Mouse (Mus musculus): ENCODE measurements around the gene Meis1. TPM values are rescaled to one million over a fixed set of nuclear protein-coding genes. Genes with fewer than 3 reads are reported as not detected.

Gene Meis1
- total and polyA plus RNA-seq, 3 experiments, result 8.2 to 16.5 TPM; not detected in 1

GRCm38 (mm10) chr11:18920651-18921050 is 98.1 kb downstream of the Meis1 start:
- no peak for TF ChIP-seq ETS1 (IDR thresholded peaks at IDR 0.05; ENCODE audit: low read depth, low read length)
- Histone ChIP-seq H3K4me3 (ENCODE audit: control insufficient read depth in 1 of 2, insufficient read depth in 1 of 2, low read depth in 2 of 2, low read length in 2 of 2) (no peak overlapping the region), H3K27me3 (ENCODE audit: control insufficient read depth in 1 of 2, insufficient read depth in 2 of 2, low read length in 2 of 2) (no peaks in the 10 kb centered on the region), H3K9ac (ENCODE audit: control insufficient read depth, low read depth, low read length, poor library complexity, severe bottlenecking) (no peak overlapping the region), H3K79me2 (ENCODE audit: control insufficient read depth, insufficient read depth, low read length, poor library complexity) (no peaks in the 10 kb centered on the region), H3K27ac (ENCODE audit: control insufficient read depth, low read depth, low read length) (no peak overlapping the region), H3K9me3 (replicated peaks; ENCODE audit: insufficient read depth, low read length) (no peaks in the 10 kb centered on the region), H3K36me3 (ENCODE audit: control insufficient read depth in 1 of 2, insufficient read depth in 2 of 2, low read length in 2 of 2) (peaks cover 0 to 22% of the 10 kb centered on the region in 2 experiments; a peak in 2 of 4 replicates), H3K4me1 (ENCODE audit: control insufficient read depth in 1 of 2, insufficient read depth in 2 of 2, low read length in 2 of 2) (peaks cover 20 to 23% of the 10 kb centered on the region in 2 experiments)
- DNase-seq (ENCODE audit: low read depth, low spot score), result no peak

- Histone ChIP-seq H3K27ac (ENCODE audit: control insufficient read depth, low read depth, low read length) (no peak overlapping the region), H3K36me3 (ENCODE audit: control insufficient read depth in 1 of 2, insufficient read depth in 2 of 2, low read length in 2 of 2) (peaks cover 0 to 14% of the 10 kb centered on the region in 2 experiments; a peak in 2 of 4 replicates), H3K79me2 (ENCODE audit: control insufficient read depth, insufficient read depth, low read length, poor library complexity) (no peaks in the 10 kb centered on the region), H3K4me1 (ENCODE audit: control insufficient read depth in 1 of 2, insufficient read depth in 2 of 2, low read length in 2 of 2) (peaks cover 11 to 13% of the 10 kb centered on the region in 2 experiments), H3K4me3 (ENCODE audit: control insufficient read depth in 1 of 2, insufficient read depth in 1 of 2, low read depth in 2 of 2, low read length in 2 of 2) (no peak overlapping the region), H3K9ac (ENCODE audit: control insufficient read depth, low read depth, low read length, poor library complexity, severe bottlenecking) (no peak overlapping the region), H3K27me3 (ENCODE audit: control insufficient read depth in 1 of 2, insufficient read depth in 2 of 2, low read length in 2 of 2) (no peaks in the 10 kb centered on the region), H3K9me3 (replicated peaks; ENCODE audit: insufficient read depth, low read length) (no peaks in the 10 kb centered on the region)
- TF ChIP-seq HCFC1 (IDR thresholded peaks at IDR 0.05; ENCODE audit: low read depth, low read length), result no peak
- no peak for TF ChIP-seq SMC3 (IDR thresholded peaks at IDR 0.05; ENCODE audit: low read depth, low read length)
- TF ChIP-seq NELFE (IDR thresholded peaks at IDR 0.05; ENCODE audit: low read depth, low read length), result no peak
- no peak for TF ChIP-seq JUND (IDR thresholded peaks at IDR 0.05; ENCODE audit: low read depth, low read length)
- no peak for TF ChIP-seq TCF12 (IDR thresholded peaks at IDR 0.05; ENCODE audit: low read depth, low read length)
- no peak for TF ChIP-seq ZC3H11A (IDR thresholded peaks at IDR 0.05; ENCODE audit: low read depth, low read length)
- TF ChIP-seq POLR2AphosphoS2 (IDR thresholded peaks at IDR 0.05; ENCODE audit: low read length), result no peak
- no peak for TF ChIP-seq MAX (IDR thresholded peaks at IDR 0.05; ENCODE audit: low read length)
- no peak for DNase-seq (ENCODE audit: low read depth, low spot score)
These were observed 99.5 kb downstream of the Meis1 start for GRCm38 (mm10) chr11:18919162-18919762.

GRCm38 (mm10) chr11:18917887-18918286 is 100.9 kb downstream of the Meis1 start:
- TF ChIP-seq HCFC1 (IDR thresholded peaks at IDR 0.05; ENCODE audit: low read depth, low read length) (no peak), ZKSCAN1 (IDR thresholded peaks at IDR 0.05; ENCODE audit: low read depth, low read length) (no peak), MXI1 (IDR thresholded peaks at IDR 0.05; ENCODE audit: low read depth, low read length) (no peak), MYB (IDR thresholded peaks at IDR 0.05; ENCODE audit: low read depth, low read length) (no peak), USF2 (IDR thresholded peaks at IDR 0.05; ENCODE audit: borderline replicate concordance in 1 of 2, insufficient read depth in 1 of 2, low read depth in 1 of 2, low read length in 2 of 2) (no peak), MAZ (IDR thresholded peaks at IDR 0.05; ENCODE audit: low read depth, low read length) (no peak), POLR2A (IDR thresholded peaks at IDR 0.05; ENCODE audit: control insufficient read depth in 1 of 2, insufficient read depth in 1 of 2, low read depth in 1 of 2, low read length in 2 of 2, poor library complexity in 1 of 2) (no peak), ETS1 (IDR thresholded peaks at IDR 0.05; ENCODE audit: low read depth, low read length) (no peak), USF1 (IDR thresholded peaks at IDR 0.05; ENCODE audit: low read depth, low read length) (no peak), RCOR1 (IDR thresholded peaks at IDR 0.05; ENCODE audit: low read depth, low read length) (no peak), CHD2 (IDR thresholded peaks at IDR 0.05; ENCODE audit: low read length) (no peak), MYC (IDR thresholded peaks at IDR 0.05; ENCODE audit: low read depth, low read length) (no peak), SMC3 (IDR thresholded peaks at IDR 0.05; ENCODE audit: low read depth, low read length) (no peak), ZC3H11A (IDR thresholded peaks at IDR 0.05; ENCODE audit: low read depth, low read length) (no peak), MAX (IDR thresholded peaks at IDR 0.05; ENCODE audit: low read length) (no peak), JUND (IDR thresholded peaks at IDR 0.05; ENCODE audit: low read depth, low read length) (no peak), TBP (IDR thresholded peaks at IDR 0.05; ENCODE audit: low read depth, low read length) (no peak), POLR2AphosphoS2 (IDR thresholded peaks at IDR 0.05; ENCODE audit: low read length) (no peak)
- H3K4me1 ChIP-seq (ENCODE audit: control insufficient read depth in 1 of 2, insufficient read depth in 2 of 2, low read length in 2 of 2), result peaks cover 15 to 16% of the 10 kb centered on the region in 2 experiments

More at GRCm38 (mm10) chr11:18917887-18918286, 100.9 kb downstream of the Meis1 start:
- no peak overlapping the region for H3K9ac ChIP-seq (ENCODE audit: control insufficient read depth, low read depth, low read length, poor library complexity, severe bottlenecking)
- no peaks in the 10 kb centered on the region for H3K9me3 ChIP-seq (replicated peaks; ENCODE audit: insufficient read depth, low read length)
- no peak overlapping the region for H3K27ac ChIP-seq (ENCODE audit: control insufficient read depth, low read depth, low read length)
- no peaks in the 10 kb centered on the region for H3K79me2 ChIP-seq (ENCODE audit: control insufficient read depth, insufficient read depth, low read length, poor library complexity)
- peaks cover 0 to 19% of the 10 kb centered on the region in 2 experiments; a peak in 2 of 4 replicates for H3K36me3 ChIP-seq (ENCODE audit: control insufficient read depth in 1 of 2, insufficient read depth in 2 of 2, low read length in 2 of 2)
- no peaks in the 10 kb centered on the region for H3K27me3 ChIP-seq (ENCODE audit: control insufficient read depth in 1 of 2, insufficient read depth in 2 of 2, low read length in 2 of 2)
- DNase-seq (ENCODE audit: low read depth, low spot score), result no peak
- no peak overlapping the region for H3K4me3 ChIP-seq (ENCODE audit: control insufficient read depth in 1 of 2, insufficient read depth in 1 of 2, low read depth in 2 of 2, low read length in 2 of 2)
